ENCODE assay signal across 8 mouse cellular contexts in the genomic region with DNA sequence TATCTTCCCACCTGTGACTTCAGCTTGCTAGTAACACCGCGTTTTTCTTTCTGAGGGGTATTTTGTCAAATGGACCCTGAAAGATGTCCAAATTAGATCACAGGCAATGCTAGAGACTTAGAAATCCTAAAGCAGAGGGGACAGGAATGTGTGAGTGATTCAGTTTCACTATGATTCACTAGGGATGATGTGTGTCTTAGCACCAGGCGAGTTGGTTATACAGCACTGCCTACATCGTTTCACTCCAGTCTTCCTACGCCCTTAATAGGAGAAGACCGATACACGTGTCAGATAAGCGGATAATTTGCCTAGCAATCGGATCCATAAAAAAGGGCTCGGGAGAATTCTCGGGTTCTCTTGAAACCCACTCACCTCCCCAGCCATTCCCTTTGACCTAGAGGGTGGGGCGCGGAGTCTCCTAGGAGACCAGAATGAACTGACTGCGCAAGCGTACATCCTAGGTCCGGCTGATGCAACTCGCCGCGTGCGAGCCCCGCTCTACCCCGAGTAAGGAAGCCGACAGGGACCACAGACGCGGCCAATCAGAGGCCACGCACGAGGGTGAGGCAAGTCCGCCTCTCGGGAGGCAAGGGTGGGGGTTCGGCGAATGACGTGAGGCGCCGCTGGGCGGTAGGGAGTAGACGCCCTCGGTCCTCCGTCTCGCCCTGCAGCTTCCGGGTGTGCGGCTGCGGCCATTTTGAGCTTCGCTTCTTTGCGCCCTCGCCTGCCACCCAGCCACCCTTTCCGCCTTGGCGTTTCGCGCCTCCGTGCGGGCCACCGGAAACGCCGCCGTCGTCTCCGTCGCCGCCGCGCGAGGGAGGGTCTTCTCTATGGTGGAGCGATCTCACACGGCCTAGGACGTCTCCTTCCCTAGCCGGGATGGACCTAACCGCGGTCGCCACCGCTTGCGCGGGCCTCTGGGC. TPM values are rescaled to one million over a fixed set of nuclear protein-coding genes. Genes with fewer than 3 reads are reported as not detected.
A peak's percentile ranks its signal among the peaks of the same experiment; 100 is the strongest.
DNase-seq lines count a peak whose midpoint lies in the region; ATAC-seq lines count a peak whose summit lies in the region.

A gene (plus strand): TSS at position 506 of the 923 bp plus-strand sequence.

- H3K4me1 ChIP-seq in hindbrain, embryonic 14.5 days (replicated peaks; ENCODE audit: control insufficient read depth, insufficient read depth, low read length) = peaks cover 44% of the 10 kb centered on the region

- H3K9ac ChIP-seq in hindbrain, embryonic 14.5 days = peak within 1 kb of the TSS; percentile 90

- H3K36me3 ChIP-seq in hindbrain, embryonic 14.5 days (replicated peaks; ENCODE audit: control insufficient read depth, insufficient read depth) = peaks cover 14% of the 10 kb centered on the region

- peak; percentile 98 for ATAC-seq in hindbrain, embryonic 14.5 days (ENCODE audit: low FRiP score)

- peak; percentile 100 for DNase-seq in R1 (ENCODE audit: low read depth, low spot score)
- DNase-seq in cerebellum, postnatal 25 days = peak; percentile 99
- DNase-seq in frontal cortex, postnatal 25 days (ENCODE audit: low spot score in 2 of 2) = peak; percentile 96 to 98
- peak; percentile 96 for DNase-seq in hindbrain, embryonic 14.5 days (ENCODE audit: low spot score)
- peak; percentile 99 to 100 for DNase-seq in layer of hippocampus, postnatal 36 days
- DNase-seq in lung, postnatal 36 days = peak; percentile 99
- peak; percentile 99 for DNase-seq in retina, postnatal 1 day
- peak; percentile 92 to 100 for DNase-seq in urinary bladder, adult 18-20 months (ENCODE audit: low spot score in 2 of 2)

- H3K9me3 ChIP-seq in hindbrain, embryonic 14.5 days (ENCODE audit: control insufficient read depth, low read length) = no peaks in the 10 kb centered on the region

- H3K27ac ChIP-seq in hindbrain, embryonic 14.5 days = peak within 1 kb of the TSS; percentile 95

- H3K27me3 ChIP-seq in hindbrain, embryonic 14.5 days (ENCODE audit: control insufficient read depth, insufficient read depth, low read length) = no peaks in the 10 kb centered on the region

- peak within 1 kb of the TSS; percentile 71 for H3K4me3 ChIP-seq in hindbrain, embryonic 14.5 days (replicated peaks; ENCODE audit: low read length)

- peak within 1 kb of the TSS; percentile 95 for H3K4me2 ChIP-seq in hindbrain, embryonic 14.5 days (replicated peaks)

- WGBS in hindbrain, embryonic 14.5 days = under 1% methylated on average over 70 of the region's 72 CpGs

RNA-seq across cellular contexts. Expression of the gene that starts here (rescaled TPM):
- 29.6 and 36.0 TPM in 2 replicates for polyA plus RNA-seq in hindbrain, embryonic 14.5 days (2014; fragmentation: Nextera tagmentation; extraction: Ambion mirVana)
- total RNA-seq in layer of hippocampus, postnatal 36 days (2021) = 10 to 100 TPM; 42.5 to 44.2 TPM

Comparison
In these comparisons a context has a peak if more than half of its experiments do, and no peak if none do; other contexts are left out.
1. Peak in every context shown above with its lines: DNase-seq, ATAC-seq, H3K4me3 ChIP-seq and H3K27ac ChIP-seq.